Mouse (Mus musculus) effector memory CD4-positive, alpha-beta T cell, adult 5 months (primary cell): Measurements from ENCODE around the gene Lhx5. TPM values are rescaled to one million over a fixed set of nuclear protein-coding genes. Genes with fewer than 3 reads are reported as not detected.

Source experiments
- polyA plus RNA-seq: library from polyadenylated mRNA; unstranded; fragments of 100-300 nt; shearing (Covaris generic); gene quantifications from one replicate; pipeline ENCODE4 v1.2.1, GENCODE M21; 2017

Gene Lhx5
- 0.14 TPM for polyA plus RNA-seq

DNA sequence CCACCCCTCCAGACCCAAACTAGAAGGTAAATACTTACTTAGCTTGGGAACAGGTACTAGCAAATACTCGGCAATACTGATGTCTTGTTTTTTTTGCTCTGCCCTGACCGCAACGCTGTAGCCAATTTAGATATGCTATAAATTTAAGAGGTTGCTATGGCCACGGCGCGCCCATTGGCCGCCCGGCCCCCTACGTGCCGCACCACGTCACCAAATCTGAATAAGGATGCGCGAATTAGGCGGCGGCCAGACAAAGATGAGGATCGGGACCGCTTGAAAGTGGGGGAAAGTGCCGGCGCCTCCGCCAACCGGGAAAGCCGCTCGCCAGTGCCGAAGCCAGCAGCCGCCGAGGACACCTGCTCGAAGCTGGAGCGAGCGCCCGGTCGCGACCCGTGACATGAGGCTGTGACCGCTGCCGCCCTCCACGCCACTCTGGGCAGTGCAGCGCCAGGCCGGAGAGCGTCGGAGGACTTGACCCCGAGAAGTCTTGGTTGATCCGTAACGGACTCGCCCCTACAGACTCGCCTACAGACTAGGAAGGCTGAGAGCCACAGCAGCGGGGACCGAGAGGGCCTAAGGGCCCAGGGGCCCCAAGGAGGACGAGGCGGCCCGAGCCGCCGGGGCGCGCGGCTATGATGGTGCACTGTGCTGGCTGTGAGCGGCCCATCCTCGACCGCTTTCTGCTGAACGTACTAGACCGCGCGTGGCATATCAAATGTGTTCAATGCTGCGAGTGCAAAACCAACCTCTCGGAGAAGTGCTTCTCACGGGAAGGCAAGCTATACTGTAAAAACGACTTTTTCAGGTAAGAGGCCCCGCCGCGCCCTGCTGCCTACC lies at the start of gene Lhx5:
Gene Lhx5 (plus strand): TSS at position 51 of the 837 bp plus-strand sequence.

DNA sequence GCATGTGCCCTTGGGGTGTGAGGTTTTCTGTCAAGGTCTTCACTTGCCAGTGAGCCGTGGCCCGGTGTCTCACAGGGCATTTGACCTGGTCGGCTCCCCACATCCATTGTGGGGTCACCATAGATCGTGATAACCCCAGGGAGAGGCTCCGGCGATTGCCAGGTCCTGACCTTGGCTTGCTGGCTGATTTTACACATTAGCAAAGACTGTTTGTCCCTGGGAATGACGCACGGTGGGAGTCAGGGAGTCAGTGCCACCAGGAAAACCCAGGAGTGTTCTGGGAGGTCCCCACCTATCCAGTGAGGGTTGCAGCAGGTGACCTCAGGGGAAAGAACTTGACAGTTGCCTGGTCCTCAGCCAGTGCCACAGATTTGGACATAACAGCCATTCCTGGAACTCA lies 41.3 kb downstream of the Lhx5 start, which contains the start of gene Sdsl:
Gene Sdsl (minus strand): TSS at position 41 of the 400 bp plus-strand sequence.

DNA sequence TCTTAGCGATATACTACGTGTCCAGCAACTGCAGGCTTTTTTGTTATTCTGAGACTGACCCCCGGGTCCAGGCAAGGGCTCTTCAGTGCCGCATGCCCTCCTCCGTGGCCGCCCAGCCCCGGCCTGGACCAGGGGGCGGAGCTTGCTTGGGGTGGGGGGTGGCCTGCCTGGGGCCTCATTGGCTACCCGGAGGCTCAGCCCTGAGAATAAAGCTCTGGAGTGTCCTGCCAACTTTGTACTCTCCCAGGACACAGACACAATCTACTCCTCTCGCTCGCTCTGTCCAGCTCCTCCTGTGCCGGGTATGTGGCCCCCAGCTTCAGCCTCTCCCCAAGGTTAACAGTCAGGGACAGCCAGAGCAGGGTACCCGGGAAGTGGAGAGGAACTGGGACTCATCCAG lies 44.8 kb downstream of the Lhx5 start, which contains the start of gene Sds:
Gene Sds (plus strand): TSS at position 231 of the 400 bp plus-strand sequence.

Other genes starting within 250 kb of the Lhx5 start
- not detected for gene Sdsl, start 41.1 kb downstream of the Lhx5 start, polyA plus RNA-seq
- not detected for gene Sds, start 44.8 kb downstream of the Lhx5 start, polyA plus RNA-seq
- gene Plbd2, start 71.9 kb downstream of the Lhx5 start, polyA plus RNA-seq: 19.7 TPM
- gene Slc8b1, start 79.5 kb downstream of the Lhx5 start, polyA plus RNA-seq: 9.5 TPM
- gene Tpcn1, start 157.0 kb downstream of the Lhx5 start, polyA plus RNA-seq: 4.1 TPM
- gene Iqcd, start 157.3 kb downstream of the Lhx5 start, polyA plus RNA-seq: 0.35 TPM
- 3.3 TPM for gene Rita1, start 180.9 kb downstream of the Lhx5 start, polyA plus RNA-seq
- gene Ddx54, start 181.0 kb downstream of the Lhx5 start, polyA plus RNA-seq: 75.4 TPM
- not detected for gene Cfap73, start 202.5 kb downstream of the Lhx5 start, polyA plus RNA-seq
- gene Rasal1, start 217.1 kb downstream of the Lhx5 start, polyA plus RNA-seq: 9.0 TPM